Mouse (Mus musculus): ENCODE results near the gene Necab3. TPM values are rescaled to one million over a fixed set of nuclear protein-coding genes. Genes with fewer than 3 reads are reported as not detected.

Gene Necab3
- polyA plus RNA-seq, 1 experiment from 2014 or later, result 0.58 TPM

GRCm38 (mm10) chr2:154557184-154557832 lies 1.4 kb downstream of the Necab3 start:
- no peak for DNase-seq (ENCODE audit: low spot score)
- Histone ChIP-seq H3K4me1 (replicated peaks; ENCODE audit: insufficient read depth, low read length) (peaks cover 19% of the 10 kb centered on the region), H3K9me3 (replicated peaks; ENCODE audit: low read length) (no peaks in the 10 kb centered on the region), H3K4me3 (replicated peaks; ENCODE audit: low read depth, low read length) (no peak overlapping the region), H3K36me3 (ENCODE audit: insufficient read depth, low read length) (0 out of 2 replicates have a peak, but pooled peaks cover 3% of the 10 kb centered on the region), H3K4me2 (ENCODE audit: low read length) (no peak overlapping the region), H3K27ac (no peak overlapping the region), H3K9ac (ENCODE audit: low read depth, low read length) (no peak overlapping the region), H3K27me3 (ENCODE audit: insufficient read depth, low read length) (no peaks in the 10 kb centered on the region)
- ATAC-seq (replicated peaks; ENCODE audit: low FRiP score, low read depth), result no peak
- no peak for TF ChIP-seq CTCF (IDR thresholded peaks at IDR 0.05; ENCODE audit: low read depth)
- WGBS, result 44% methylated on average over 5 of the region's 5 CpGs

DNA sequence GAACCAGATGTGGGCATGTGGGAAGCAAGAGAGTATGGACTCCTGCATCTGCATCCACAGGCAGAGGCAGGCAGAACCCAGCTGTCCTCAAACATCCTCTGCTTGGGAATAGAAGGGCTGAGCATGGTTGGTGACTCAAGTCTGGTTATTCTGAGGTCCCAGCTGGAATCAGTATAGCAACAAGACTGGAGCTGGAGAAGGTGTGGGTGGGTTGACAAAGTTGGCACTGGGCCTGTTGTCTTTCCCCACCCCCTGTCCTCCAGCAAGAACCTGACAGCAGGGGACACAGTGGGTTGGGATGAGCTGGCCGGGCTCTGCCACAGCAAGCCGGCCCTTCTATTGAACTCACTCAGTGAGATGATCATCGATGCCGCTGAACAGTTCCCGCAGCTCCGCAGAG lies 3.5 kb downstream of the Necab3 start:
- peaks cover 23% of the 10 kb centered on the region for H3K4me1 ChIP-seq (replicated peaks; ENCODE audit: insufficient read depth, low read length)
- 88% methylated on average over 6 of the region's 6 CpGs for WGBS
- no peak overlapping the region for H3K4me2 ChIP-seq (ENCODE audit: low read length)
- ATAC-seq (replicated peaks; ENCODE audit: low FRiP score, low read depth) (no peak), DNase-seq (ENCODE audit: low spot score) (no peak)
- no peaks in the 10 kb centered on the region for H3K9me3 ChIP-seq (replicated peaks; ENCODE audit: low read length)
- TF ChIP-seq CTCF (IDR thresholded peaks at IDR 0.05; ENCODE audit: low read depth), result no peak
- H3K36me3 ChIP-seq (ENCODE audit: insufficient read depth, low read length), result no peaks in the 10 kb centered on the region
- no peak overlapping the region for H3K27ac ChIP-seq
- peaks cover 4% of the 10 kb centered on the region; the same call in 1 of the 2 replicates for H3K27me3 ChIP-seq (ENCODE audit: insufficient read depth, low read length)
- H3K4me3 ChIP-seq (replicated peaks; ENCODE audit: low read depth, low read length), result no peak overlapping the region
- no peak overlapping the region for H3K9ac ChIP-seq (ENCODE audit: low read depth, low read length)

DNA sequence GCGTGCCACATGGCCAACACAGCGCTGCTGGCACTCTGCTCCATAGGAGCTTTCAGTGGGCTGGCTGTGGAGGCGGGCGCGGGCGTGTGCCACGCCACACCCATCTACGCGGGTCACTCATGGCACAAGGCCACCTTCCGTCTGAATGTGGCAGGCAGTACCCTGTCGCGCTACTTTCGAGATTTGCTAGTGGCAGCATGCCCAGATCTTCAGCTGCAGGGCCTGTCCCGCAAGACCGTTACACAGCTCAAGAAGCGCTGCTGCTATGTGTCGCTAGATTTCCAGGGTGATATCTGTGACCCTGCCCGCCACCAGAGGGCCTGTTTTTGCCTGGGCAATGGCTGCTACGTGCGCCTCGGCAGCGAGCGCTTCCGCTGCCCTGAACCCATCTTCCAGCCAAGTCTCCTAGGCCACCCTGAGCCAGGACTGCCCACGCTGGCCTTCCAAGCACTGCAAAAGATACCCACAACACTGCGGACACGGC lies 6.2 kb downstream of the Necab3 start:
- TF ChIP-seq CTCF (IDR thresholded peaks at IDR 0.05; ENCODE audit: low read depth), result peak; percentile 63
- Histone ChIP-seq H3K4me2 (ENCODE audit: low read length) (peak overlapping the region; percentile 51), H3K27me3 (ENCODE audit: insufficient read depth, low read length) (peaks cover 4% of the 10 kb centered on the region; the same call in 1 of the 2 replicates), H3K9me3 (replicated peaks; ENCODE audit: low read length) (no peaks in the 10 kb centered on the region), H3K4me3 (replicated peaks; ENCODE audit: low read depth, low read length) (no peak overlapping the region), H3K9ac (ENCODE audit: low read depth, low read length) (no peak overlapping the region), H3K27ac (no peak overlapping the region), H3K4me1 (replicated peaks; ENCODE audit: insufficient read depth, low read length) (peaks cover 17% of the 10 kb centered on the region), H3K36me3 (ENCODE audit: insufficient read depth, low read length) (no peaks in the 10 kb centered on the region)
- ATAC-seq (replicated peaks; ENCODE audit: low FRiP score, low read depth) (peak; percentile 27; the same call in 1 of the 2 replicates), DNase-seq (ENCODE audit: low spot score) (peak; percentile 54)
- WGBS, result 23% methylated on average over 27 of the region's 27 CpGs

DNA sequence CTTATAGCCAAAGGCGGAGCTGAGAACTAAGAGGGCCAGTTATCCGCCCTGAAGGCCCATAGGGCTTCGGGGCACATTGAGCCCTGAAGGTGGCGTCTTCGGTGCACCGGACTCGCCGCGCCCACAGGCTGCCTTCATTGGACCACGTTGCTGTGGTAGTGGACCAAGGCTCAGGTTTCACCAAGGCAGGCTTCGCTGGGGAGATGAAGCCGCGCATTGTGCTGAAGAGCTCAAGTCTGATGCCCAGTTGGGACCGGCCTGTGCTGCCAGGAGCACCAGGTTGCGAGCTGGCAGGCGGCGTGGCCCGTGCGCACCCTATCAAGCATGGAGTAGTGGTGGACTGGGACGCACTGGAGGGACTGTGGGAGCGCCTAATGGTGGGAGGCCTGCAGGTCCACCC lies 6.8 kb downstream of the Necab3 start:
- no peak for DNase-seq (ENCODE audit: low spot score)

DNA sequence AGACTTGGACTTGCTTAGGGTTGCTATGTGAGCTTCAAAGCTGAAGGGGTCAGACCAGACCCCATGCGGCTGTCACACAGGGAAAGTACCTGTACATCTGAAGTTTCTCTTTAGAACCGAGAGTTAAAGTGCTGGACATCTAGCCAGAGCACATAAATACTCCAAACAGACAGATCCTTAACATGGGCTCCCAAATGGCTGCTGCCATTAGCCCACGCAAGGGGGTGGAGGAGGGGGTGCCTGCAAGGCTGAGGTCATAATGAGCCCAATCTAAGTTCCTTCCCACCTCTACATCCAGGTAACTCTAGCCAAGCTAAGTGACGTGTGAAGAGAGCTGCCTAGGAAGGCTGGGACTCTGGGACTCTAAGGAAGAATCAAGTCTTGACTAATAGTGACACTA lies 7.2 kb downstream of the Necab3 start, which contains the start of gene Actl10:
Gene Actl10, plus strand, starts transcription at position 301 of the 400 bp plus-strand sequence.
- Histone ChIP-seq H3K9ac (ENCODE audit: low read depth, low read length) (no peak within 1 kb of the TSS), H3K36me3 (ENCODE audit: insufficient read depth, low read length) (no peaks in the 10 kb centered on the region), H3K4me2 (ENCODE audit: low read length) (peak within 1 kb of the TSS; percentile 51), H3K27ac (no peak within 1 kb of the TSS), H3K27me3 (ENCODE audit: insufficient read depth, low read length) (peaks cover 4% of the 10 kb centered on the region; the same call in 1 of the 2 replicates), H3K4me3 (replicated peaks; ENCODE audit: low read depth, low read length) (no peak within 1 kb of the TSS), H3K4me1 (replicated peaks; ENCODE audit: insufficient read depth, low read length) (peaks cover 12% of the 10 kb centered on the region), H3K9me3 (replicated peaks; ENCODE audit: low read length) (no peaks in the 10 kb centered on the region)
- ATAC-seq (replicated peaks; ENCODE audit: low FRiP score, low read depth) (no peak), DNase-seq (ENCODE audit: low spot score) (no peak)
- TF ChIP-seq CTCF (IDR thresholded peaks at IDR 0.05; ENCODE audit: low read depth), result no peak
- 70% methylated on average over 4 of the region's 4 CpGs for WGBS

More for the DNA sequence above, 6.8 kb downstream of the Necab3 start:
- peaks cover 12% of the 10 kb centered on the region for H3K4me1 ChIP-seq (replicated peaks; ENCODE audit: insufficient read depth, low read length)
- H3K36me3 ChIP-seq (ENCODE audit: insufficient read depth, low read length), result no peaks in the 10 kb centered on the region
- peaks cover 4% of the 10 kb centered on the region; the same call in 1 of the 2 replicates for H3K27me3 ChIP-seq (ENCODE audit: insufficient read depth, low read length)
- H3K4me2 ChIP-seq (ENCODE audit: low read length), result peak overlapping the region; percentile 51
- no peaks in the 10 kb centered on the region for H3K9me3 ChIP-seq (replicated peaks; ENCODE audit: low read length)
- 35% methylated on average over 21 of the region's 21 CpGs for WGBS
- TF ChIP-seq CTCF (IDR thresholded peaks at IDR 0.05; ENCODE audit: low read depth), result peak; percentile 9; the same call in 1 of the 2 replicates
- ATAC-seq (replicated peaks; ENCODE audit: low FRiP score, low read depth), result peak; percentile 31; the same call in 1 of the 2 replicates
- H3K27ac ChIP-seq, result no peak overlapping the region
- no peak overlapping the region for H3K9ac ChIP-seq (ENCODE audit: low read depth, low read length)
- no peak overlapping the region for H3K4me3 ChIP-seq (replicated peaks; ENCODE audit: low read depth, low read length)

- no peak overlapping the region for H3K9ac ChIP-seq (ENCODE audit: low read depth, low read length)
- no peak overlapping the region for H3K4me2 ChIP-seq (ENCODE audit: low read length)
- ATAC-seq (replicated peaks; ENCODE audit: low FRiP score, low read depth), result no peak
- no peak overlapping the region for H3K27ac ChIP-seq
- WGBS, result 85% methylated on average over 2 of the region's 2 CpGs
- H3K4me3 ChIP-seq (replicated peaks; ENCODE audit: low read depth, low read length), result no peak overlapping the region
- H3K4me1 ChIP-seq (replicated peaks; ENCODE audit: insufficient read depth, low read length), result peaks cover 12% of the 10 kb centered on the region
- no peaks in the 10 kb centered on the region for H3K9me3 ChIP-seq (replicated peaks; ENCODE audit: low read length)
- no peak for TF ChIP-seq CTCF (IDR thresholded peaks at IDR 0.05; ENCODE audit: low read depth)
- H3K36me3 ChIP-seq (ENCODE audit: insufficient read depth, low read length), result no peaks in the 10 kb centered on the region
- no peak for DNase-seq (ENCODE audit: low spot score)
- peaks cover 4% of the 10 kb centered on the region; the same call in 1 of the 2 replicates for H3K27me3 ChIP-seq (ENCODE audit: insufficient read depth, low read length)
Measured at GRCm38 (mm10) chr2:154550937-154551336, 7.8 kb downstream of the Necab3 start.
